Mouse (Mus musculus) kidney, embryonic 16.5 days (tissue): ENCODE measurements around the gene Etl4. TPM values are rescaled to one million over a fixed set of nuclear protein-coding genes. Genes with fewer than 3 reads are reported as not detected.
A peak's percentile ranks its signal among the peaks of the same experiment; 100 is the strongest.

Experiments
- ATAC-seq: fragments of 200-750 bp; cut with Nextera tagmentation; 2 replicates; pipeline ENCODE4 v1.8.0; 2017; ENCODE audit warnings: moderate TSS enrichment; ENCODE audit not compliant: low FRiP score, low TSS enrichment
- H3K27ac ChIP-seq: fragments of 300-500 bp; sonication (generic); 2 replicates; pipeline ENCODE4 v1.5.1; 2014; ENCODE audit warnings: low read length
- H3K27me3 ChIP-seq: fragments of 300-500 bp; sonication (generic); 2 replicates; pipeline ENCODE4 v1.6.1; 2014; ENCODE audit warnings: low read length, control low read depth, mixed read lengths; ENCODE audit not compliant: insufficient read depth
- H3K36me3 ChIP-seq: fragments of 300-500 bp; sonication (generic); 2 replicates; pipeline ENCODE4 v1.6.1; 2014; ENCODE audit warnings: low read length, control low read depth, mixed read lengths; ENCODE audit not compliant: insufficient read depth
- H3K4me1 ChIP-seq: fragments of 300-500 bp; sonication (generic); 2 replicates; pipeline ENCODE4 v1.6.1; 2014; ENCODE audit warnings: low read length, control low read depth, mixed read lengths; ENCODE audit not compliant: insufficient read depth
- H3K4me2 ChIP-seq: fragments of 300-500 bp; sonication (generic); replicated peaks from 2 replicates; pipeline ENCODE4 v1.6.1; 2014; ENCODE audit warnings: low read depth, low read length
- H3K4me3 ChIP-seq: fragments of 300-500 bp; sonication (generic); 2 replicates; pipeline ENCODE4 v1.5.1; 2014; ENCODE audit warnings: mild to moderate bottlenecking, low read length
- H3K9ac ChIP-seq: fragments of 300-500 bp; sonication (generic); replicated peaks from 2 replicates; pipeline ENCODE4 v1.6.1; 2014; ENCODE audit warnings: low read length
- H3K9me3 ChIP-seq: fragments of 300-500 bp; sonication (generic); 2 replicates; pipeline ENCODE4 v1.6.1; 2016; ENCODE audit warnings: low read length, control low read depth
- whole genome bisulfite sequencing: fragments of 180-500 bp; shearing (Covaris S2); extraction: QIAGEN DNeasy Blood & Tissue Kit; methylation state at CpG from one replicate; pipeline ENCODE4 v1.1.7; 2014; 5-methylcytosine and 5-hydroxymethylcytosine counted together
- polyA plus RNA-seq: library from polyadenylated mRNA; unstranded; fragments of >200 nt; fragmentation: Nextera tagmentation; extraction: Ambion mirVana; gene quantifications from 2 replicates; pipeline ENCODE4 v1.2.1, GENCODE M21; 2015

Etl4 gene
- polyA plus RNA-seq, 1 experiment from 2014 or later = 56.8 TPM

DNA sequence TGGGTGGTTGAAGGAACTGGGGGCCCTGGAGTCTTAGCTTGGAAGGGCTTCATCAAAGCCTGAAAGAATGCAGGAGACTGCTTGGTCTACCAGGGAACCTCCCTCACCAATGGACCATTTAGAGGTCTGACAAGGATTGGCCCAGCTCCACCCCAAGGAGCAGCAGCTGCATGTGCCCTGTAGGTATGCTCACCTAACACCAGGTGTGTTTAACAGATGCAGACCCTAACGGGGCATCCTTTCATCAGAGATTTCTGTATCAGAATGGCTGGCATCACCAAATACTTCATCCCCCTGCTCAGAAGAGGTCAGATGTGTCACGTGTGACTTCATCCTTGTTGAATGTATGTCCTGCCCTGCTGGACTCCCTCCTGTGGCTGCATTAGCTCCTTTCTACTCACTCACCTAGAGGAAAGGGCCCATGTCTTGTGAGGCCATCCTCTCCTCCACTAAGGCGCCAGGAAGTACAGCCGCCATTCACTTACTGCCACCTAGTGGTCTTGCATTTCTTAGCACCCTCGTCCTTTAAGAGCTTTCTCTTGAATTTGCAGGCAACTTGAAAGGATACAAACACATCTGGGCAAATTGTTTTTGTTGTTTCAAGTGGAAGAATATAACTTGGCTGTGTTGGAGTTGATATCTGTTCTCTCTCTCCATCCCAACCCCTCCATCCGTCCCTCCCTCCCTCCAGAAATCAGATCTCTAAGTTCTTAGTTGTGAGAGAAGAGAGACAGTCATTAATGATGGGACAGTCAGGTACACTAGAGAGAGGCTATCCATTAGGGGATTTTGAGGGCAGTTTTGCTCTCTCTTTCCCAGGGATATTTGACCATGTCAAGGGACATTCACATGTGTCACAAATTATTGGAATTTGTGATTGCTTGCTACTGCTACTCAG is 870.2 kb downstream of the Etl4 start:
- peaks cover 36% of the 10 kb centered on the region for H3K36me3 ChIP-seq
- 41% methylated on average over 6 of the region's 6 CpGs for WGBS
- H3K4me3 ChIP-seq = no peak overlapping the region
- no peak overlapping the region for H3K27ac ChIP-seq
- no peak overlapping the region for H3K9ac ChIP-seq
- no peaks in the 10 kb centered on the region for H3K4me1 ChIP-seq
- no peaks in the 10 kb centered on the region for H3K27me3 ChIP-seq
- no peak overlapping the region for H3K4me2 ChIP-seq
- H3K9me3 ChIP-seq = no peaks in the 10 kb centered on the region
- peak; percentile 71; the same call in 1 of the 2 replicates for ATAC-seq

GRCm38 (mm10) chr2:20801236-20801890 is 891.8 kb downstream of the Etl4 start:
- H3K36me3 ChIP-seq = peaks cover 55% of the 10 kb centered on the region
- H3K4me1 ChIP-seq = no peaks in the 10 kb centered on the region
- no peak overlapping the region for H3K9ac ChIP-seq
- H3K4me2 ChIP-seq = no peak overlapping the region
- no peak overlapping the region for H3K27ac ChIP-seq
- no peaks in the 10 kb centered on the region for H3K9me3 ChIP-seq
- no peak for ATAC-seq
- no peak overlapping the region for H3K4me3 ChIP-seq
- WGBS = 89% methylated on average over 8 of the region's 8 CpGs
- H3K27me3 ChIP-seq = no peaks in the 10 kb centered on the region

GRCm38 (mm10) chr2:20811506-20811905 is 901.9 kb downstream of the Etl4 start:
- Histone ChIP-seq H3K27me3 (no peaks in the 10 kb centered on the region), H3K4me3 (no peak overlapping the region), H3K36me3 (peaks cover 33% of the 10 kb centered on the region), H3K9ac (no peak overlapping the region), H3K4me2 (no peak overlapping the region), H3K4me1 (no peaks in the 10 kb centered on the region), H3K9me3 (peaks cover 5% of the 10 kb centered on the region; the same call in 1 of the 2 replicates), H3K27ac (no peak overlapping the region)
- ATAC-seq = no peak
- 80% methylated on average over 8 of the region's 8 CpGs for WGBS

DNA sequence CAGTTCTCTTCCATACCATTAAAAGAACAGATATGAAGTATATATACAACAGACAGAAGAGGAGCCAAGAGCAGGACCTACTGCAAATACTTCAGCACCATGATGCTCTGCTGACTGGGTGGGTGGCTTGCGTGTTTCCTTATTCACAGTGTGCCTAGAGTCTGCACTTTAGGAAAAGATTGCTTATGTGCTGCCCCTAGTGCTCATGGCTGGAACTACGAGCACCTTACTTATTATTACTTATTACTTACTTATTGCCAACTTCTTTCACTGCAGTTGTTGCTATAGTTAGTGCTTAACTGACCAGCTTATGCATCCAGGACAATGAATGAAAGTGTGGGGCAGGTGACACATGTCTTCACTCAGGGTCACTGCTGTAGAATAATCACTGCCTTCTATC is 904.4 kb downstream of the Etl4 start:
- 96% methylated on average over 2 of the region's 2 CpGs for WGBS
- ATAC-seq = no peak

GRCm38 (mm10) chr2:20818226-20818625 is 908.6 kb downstream of the Etl4 start:
- WGBS = 52% methylated on average over 7 of the region's 7 CpGs
- no peak overlapping the region for H3K27ac ChIP-seq
- H3K9me3 ChIP-seq = peaks cover 5% of the 10 kb centered on the region; the same call in 1 of the 2 replicates
- no peak overlapping the region for H3K4me2 ChIP-seq
- H3K4me3 ChIP-seq = no peak overlapping the region
- H3K4me1 ChIP-seq = no peaks in the 10 kb centered on the region
- no peak overlapping the region for H3K9ac ChIP-seq
- ATAC-seq = peak; percentile 78; the same call in 1 of the 2 replicates
- no peaks in the 10 kb centered on the region for H3K27me3 ChIP-seq
- no peaks in the 10 kb centered on the region for H3K36me3 ChIP-seq

More for the DNA sequence above, 904.4 kb downstream of the Etl4 start:
- Histone ChIP-seq H3K4me2 (no peak overlapping the region), H3K4me1 (no peaks in the 10 kb centered on the region), H3K9ac (no peak overlapping the region), H3K9me3 (peaks cover 5% of the 10 kb centered on the region; the same call in 1 of the 2 replicates), H3K27ac (no peak overlapping the region), H3K4me3 (no peak overlapping the region), H3K36me3 (peaks cover 9% of the 10 kb centered on the region; the same call in 1 of the 2 replicates), H3K27me3 (no peaks in the 10 kb centered on the region)

DNA sequence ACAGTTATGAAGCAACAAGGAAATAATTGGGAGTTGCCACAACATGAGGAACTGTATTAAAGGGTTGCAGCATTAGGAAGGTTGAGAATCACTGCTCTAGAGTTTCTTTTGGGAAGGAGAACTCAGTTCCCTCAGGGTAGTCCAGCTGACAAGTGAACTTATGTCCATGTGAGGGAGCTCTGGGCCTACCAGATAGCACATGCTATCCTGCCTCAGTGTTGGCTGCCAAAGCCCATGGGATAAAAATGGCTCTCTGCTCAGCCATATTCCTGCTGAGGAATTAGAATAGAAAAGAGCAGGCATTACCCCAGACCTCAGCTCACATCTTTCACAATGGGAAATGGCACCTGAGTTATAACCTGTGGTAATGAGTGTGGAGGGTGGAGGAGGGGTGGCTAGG is 916.7 kb downstream of the Etl4 start:
- no peaks in the 10 kb centered on the region for H3K36me3 ChIP-seq
- no peaks in the 10 kb centered on the region for H3K27me3 ChIP-seq
- H3K27ac ChIP-seq = no peak overlapping the region
- no peaks in the 10 kb centered on the region for H3K9me3 ChIP-seq
- ATAC-seq = no peak
- H3K4me3 ChIP-seq = no peak overlapping the region
- no peaks in the 10 kb centered on the region for H3K4me1 ChIP-seq
- no peak overlapping the region for H3K9ac ChIP-seq
- no peak overlapping the region for H3K4me2 ChIP-seq

DNA sequence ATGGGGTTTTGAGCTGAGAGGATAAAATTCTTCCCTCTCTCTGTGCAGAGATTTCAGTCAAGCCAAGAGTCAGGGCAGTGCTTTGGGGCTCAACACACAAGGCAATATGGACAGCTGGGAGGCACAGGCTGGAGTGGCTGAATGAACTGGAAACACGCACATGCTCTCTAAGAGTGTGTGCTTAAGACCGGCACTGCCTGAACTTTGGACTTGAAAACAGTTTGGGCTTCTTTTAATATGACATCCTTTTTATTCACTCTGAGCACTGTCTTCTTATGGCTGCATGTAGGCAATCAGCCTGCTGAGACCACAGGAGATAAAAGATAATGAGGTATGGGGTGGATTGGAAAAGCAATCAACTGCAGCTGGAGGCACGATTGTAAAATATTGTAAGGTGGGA is 921.3 kb downstream of the Etl4 start:
- Histone ChIP-seq H3K27me3 (no peaks in the 10 kb centered on the region), H3K4me1 (no peaks in the 10 kb centered on the region), H3K4me2 (no peak overlapping the region), H3K9ac (no peak overlapping the region), H3K36me3 (no peaks in the 10 kb centered on the region), H3K4me3 (no peak overlapping the region), H3K9me3 (no peaks in the 10 kb centered on the region), H3K27ac (no peak overlapping the region)
- ATAC-seq = no peak
- 65% methylated on average over 3 of the region's 3 CpGs for WGBS

- 66% methylated on average over 3 of the region's 3 CpGs for WGBS
- Histone ChIP-seq H3K4me1 (no peaks in the 10 kb centered on the region), H3K27ac (no peak overlapping the region), H3K9ac (no peak overlapping the region), H3K9me3 (no peaks in the 10 kb centered on the region), H3K4me2 (no peak overlapping the region), H3K4me3 (no peak overlapping the region), H3K27me3 (no peaks in the 10 kb centered on the region), H3K36me3 (no peaks in the 10 kb centered on the region)
- ATAC-seq = no peak
Observed at GRCm38 (mm10) chr2:20831608-20832406, 922.2 kb downstream of the Etl4 start.

DNA sequence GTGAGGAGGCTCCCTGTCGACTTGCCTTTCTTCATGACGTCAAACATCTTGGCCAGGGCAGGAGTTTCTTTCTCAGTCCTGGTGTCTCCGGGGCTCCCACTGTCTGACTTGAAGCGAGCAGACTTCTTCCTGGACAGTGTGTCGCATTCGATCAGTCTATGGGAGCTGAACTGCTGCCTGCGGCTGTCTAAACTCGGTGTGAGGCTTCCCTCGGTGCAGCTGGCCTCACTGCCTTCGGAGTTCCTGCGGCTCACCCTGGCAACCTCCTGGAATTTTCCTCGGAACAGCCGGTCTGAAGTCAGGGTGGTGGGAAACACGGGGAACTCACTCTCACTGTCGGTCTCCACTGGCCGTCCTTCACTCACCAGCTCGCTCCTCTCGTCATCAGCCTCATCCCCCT is 939.8 kb downstream of the Etl4 start:
- ATAC-seq = no peak
- no peaks in the 10 kb centered on the region for H3K9me3 ChIP-seq
- no peak overlapping the region for H3K27ac ChIP-seq
- WGBS = 90% methylated on average over 18 of the region's 18 CpGs
- H3K4me1 ChIP-seq = no peaks in the 10 kb centered on the region
- no peaks in the 10 kb centered on the region for H3K27me3 ChIP-seq
- no peak overlapping the region for H3K4me2 ChIP-seq
- H3K9ac ChIP-seq = no peak overlapping the region
- peaks cover 59% of the 10 kb centered on the region for H3K36me3 ChIP-seq
- no peak overlapping the region for H3K4me3 ChIP-seq
